Mouse (Mus musculus): Measurements from ENCODE around the gene Car14. TPM values are rescaled to one million over a fixed set of nuclear protein-coding genes. Genes with fewer than 3 reads are reported as not detected.
"Not testable (repeated sequence)": the region's sequence is repeated elsewhere in the genome, so short reads cannot be mapped to it uniquely, and the experiment has no call there.

Gene Car14
- polyA plus RNA-seq, 1 experiment from 2014 or later: 23.1 TPM

DNA sequence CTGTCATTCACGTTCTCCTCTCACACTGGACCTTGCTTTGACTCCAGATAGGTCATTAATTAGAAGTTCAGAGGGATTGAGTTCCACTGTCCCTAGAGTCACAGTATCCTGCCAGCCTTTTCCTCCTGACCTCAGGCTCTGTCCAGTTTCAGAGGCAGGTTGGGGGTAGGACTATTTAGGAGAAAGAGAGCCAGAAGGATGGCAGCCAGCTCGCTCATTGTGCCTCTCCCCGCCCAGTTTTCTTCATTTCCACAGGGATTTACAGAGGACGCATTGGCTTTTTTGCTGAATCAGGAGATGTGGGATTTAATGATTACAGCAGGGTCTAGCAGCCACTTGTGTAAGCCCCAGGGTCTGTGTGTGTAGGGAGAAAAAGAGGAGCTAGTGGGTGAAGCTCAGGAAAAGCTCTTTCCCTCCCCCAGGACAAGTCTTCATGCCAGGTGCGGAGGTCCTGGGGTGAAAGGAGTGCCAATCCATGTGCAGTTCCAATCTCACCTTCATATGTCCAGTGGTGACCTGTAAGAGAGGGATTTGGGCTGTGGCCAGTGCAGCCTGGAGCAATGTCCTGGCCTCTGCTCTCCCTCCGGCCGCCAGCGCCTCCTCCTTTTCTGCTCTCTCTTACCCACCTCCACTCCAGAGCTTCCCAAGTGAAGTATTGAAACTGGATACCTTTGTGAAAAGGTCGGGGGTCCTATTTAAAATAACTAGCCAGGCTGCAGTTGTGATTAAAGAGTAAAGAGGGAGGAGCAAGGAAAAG lies 2.7 kb downstream of the Car14 start:
- Histone ChIP-seq H3K36me3 (ENCODE audit: poor library complexity, severe bottlenecking) (peaks cover 12% of the 10 kb centered on the region), H3K27ac (no peak overlapping the region), H3K4me2 (peak overlapping the region; percentile 67; the same call in 1 of the 2 replicates), H3K27me3 (0 out of 2 replicates have a peak, but pooled peaks cover 3% of the 10 kb centered on the region), H3K9me3 (replicated peaks) (no peaks in the 10 kb centered on the region), H3K4me1 (peaks cover 32% of the 10 kb centered on the region), H3K9ac (no peak overlapping the region), H3K4me3 (no peak overlapping the region)
- no peak for ATAC-seq
- 68% methylated on average over 9 of the region's 9 CpGs for WGBS

DNA sequence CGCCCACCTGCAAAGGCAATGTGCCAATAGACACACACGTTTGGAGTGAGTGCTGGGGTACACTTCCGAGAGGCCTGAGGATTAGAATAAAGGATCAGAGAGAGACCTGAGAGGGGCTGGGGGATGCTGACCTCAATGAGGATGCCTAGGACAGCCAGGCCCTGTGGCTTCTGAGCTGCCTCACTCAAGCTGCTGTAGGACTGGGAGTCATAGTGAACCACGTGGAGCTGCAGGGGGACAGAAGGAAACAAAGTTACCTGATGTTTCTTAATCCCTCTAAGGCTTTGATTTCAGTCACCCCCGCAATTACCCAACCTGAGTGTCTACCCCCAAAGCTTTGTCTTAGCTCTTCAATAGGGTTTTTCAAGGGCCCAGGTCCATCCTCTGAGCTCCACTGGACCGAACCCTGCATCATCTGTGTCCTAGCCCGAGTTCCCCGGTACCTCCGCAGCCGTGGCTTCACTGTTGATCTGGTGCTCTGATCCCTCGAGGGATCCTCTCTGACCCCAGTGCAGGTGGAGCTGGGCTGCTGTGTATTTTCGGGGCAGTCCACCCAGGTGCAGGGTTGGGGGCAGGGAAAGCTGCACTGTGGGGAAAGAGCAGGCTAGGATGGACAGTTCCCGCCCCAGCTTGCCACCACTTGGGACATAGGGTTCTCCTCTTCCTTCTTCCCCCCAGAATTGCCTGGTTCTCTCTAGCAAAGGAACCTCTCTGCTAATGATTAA lies 4.5 kb downstream of the Car14 start:
- WGBS: 71% methylated on average over 13 of the region's 13 CpGs
- ATAC-seq: no peak
- Histone ChIP-seq H3K36me3 (ENCODE audit: poor library complexity, severe bottlenecking) (peaks cover 12% of the 10 kb centered on the region), H3K9ac (no peak overlapping the region), H3K4me1 (peaks cover 24% of the 10 kb centered on the region), H3K27me3 (0 out of 2 replicates have a peak, but pooled peaks cover 3% of the 10 kb centered on the region), H3K4me2 (no peak overlapping the region), H3K27ac (no peak overlapping the region), H3K9me3 (replicated peaks) (no peaks in the 10 kb centered on the region), H3K4me3 (no peak overlapping the region)

DNA sequence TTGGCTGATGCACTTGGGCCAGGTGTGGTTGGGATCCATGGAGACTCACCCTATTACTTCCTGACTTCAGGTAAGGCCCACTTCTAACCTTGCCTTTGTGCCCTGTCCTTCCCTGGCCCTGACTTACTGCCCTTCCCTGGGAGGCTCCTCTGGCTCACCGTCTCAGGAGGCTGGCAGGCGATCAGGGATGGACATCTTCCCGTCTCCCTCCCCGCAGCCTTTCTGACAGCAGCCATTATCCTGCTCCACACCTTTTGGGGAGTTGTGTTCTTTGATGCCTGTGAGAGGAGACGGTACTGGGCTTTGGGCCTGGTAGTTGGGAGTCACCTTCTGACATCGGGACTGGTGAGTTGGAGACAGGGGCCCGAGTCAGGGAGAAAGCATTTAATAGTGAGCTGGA lies 9.0 kb downstream of the Car14 start:
- H3K27ac ChIP-seq; ATAC-seq; H3K4me3 ChIP-seq; H3K9me3 ChIP-seq (replicated peaks); H3K9ac ChIP-seq: not testable (repeated sequence)
- H3K4me2 ChIP-seq: peak overlapping the region; percentile 93; the same call in 1 of the 2 replicates
- H3K27me3 ChIP-seq: peaks cover 10% of the 10 kb centered on the region; the same call in 1 of the 2 replicates
- whole genome bisulfite sequencing: 89% methylated on average over 7 of the region's 7 CpGs
- peaks cover 24% of the 10 kb centered on the region for H3K4me1 ChIP-seq
- H3K36me3 ChIP-seq (ENCODE audit: poor library complexity, severe bottlenecking): peaks cover 12% of the 10 kb centered on the region

DNA sequence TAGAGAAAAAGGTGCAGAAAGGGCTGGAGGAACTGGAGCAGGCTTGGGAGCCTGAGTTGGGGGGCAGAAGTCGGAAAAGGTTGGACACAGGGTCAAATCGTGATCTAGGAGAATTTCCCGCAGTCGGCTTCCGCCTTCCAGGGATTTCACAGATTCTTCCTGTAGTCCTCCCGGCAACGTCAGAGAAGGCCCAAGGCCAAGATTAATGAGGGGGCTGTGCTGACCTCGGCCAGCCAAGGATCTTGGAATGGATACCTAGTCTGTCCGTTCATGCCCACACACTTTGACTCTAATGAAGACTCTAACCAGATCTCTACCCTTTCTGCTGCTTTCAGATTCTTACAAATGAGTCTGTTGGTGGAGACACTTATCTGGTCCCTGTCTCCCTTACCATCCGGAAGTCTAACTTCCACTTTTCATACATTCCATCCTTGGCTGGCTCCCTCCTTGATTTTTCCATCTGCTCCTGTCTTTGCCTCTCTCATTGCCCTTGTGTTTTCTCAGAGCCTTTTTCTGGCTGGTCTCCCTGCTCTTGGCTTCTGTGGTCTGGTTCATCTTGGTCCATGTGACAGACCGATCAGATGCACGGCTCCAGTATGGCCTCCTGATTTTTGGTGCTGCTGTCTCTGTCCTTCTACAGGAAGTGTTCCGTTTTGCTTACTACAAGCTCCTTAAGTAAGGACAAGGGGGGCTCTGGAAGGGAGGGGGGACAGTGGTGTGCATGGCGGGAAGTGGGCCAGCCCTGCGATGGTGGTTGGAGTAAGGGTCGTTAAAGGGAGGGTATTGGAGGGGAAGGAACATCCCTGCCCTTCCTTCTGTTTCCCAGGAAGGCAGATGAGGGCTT lies 10.0 kb downstream of the Car14 start:
- Histone ChIP-seq H3K9me3 (replicated peaks) (no peaks in the 10 kb centered on the region), H3K27ac (peak overlapping the region; percentile 10; the same call in 1 of the 2 replicates), H3K36me3 (ENCODE audit: poor library complexity, severe bottlenecking) (peaks cover 12% of the 10 kb centered on the region), H3K4me2 (peak overlapping the region; percentile 93), H3K27me3 (peaks cover 10% of the 10 kb centered on the region; the same call in 1 of the 2 replicates), H3K9ac (peak overlapping the region; percentile 80), H3K4me3 (peak overlapping the region; percentile 69), H3K4me1 (peaks cover 24% of the 10 kb centered on the region)
- no peak for ATAC-seq
- WGBS: 18% methylated on average over 16 of the region's 16 CpGs

DNA sequence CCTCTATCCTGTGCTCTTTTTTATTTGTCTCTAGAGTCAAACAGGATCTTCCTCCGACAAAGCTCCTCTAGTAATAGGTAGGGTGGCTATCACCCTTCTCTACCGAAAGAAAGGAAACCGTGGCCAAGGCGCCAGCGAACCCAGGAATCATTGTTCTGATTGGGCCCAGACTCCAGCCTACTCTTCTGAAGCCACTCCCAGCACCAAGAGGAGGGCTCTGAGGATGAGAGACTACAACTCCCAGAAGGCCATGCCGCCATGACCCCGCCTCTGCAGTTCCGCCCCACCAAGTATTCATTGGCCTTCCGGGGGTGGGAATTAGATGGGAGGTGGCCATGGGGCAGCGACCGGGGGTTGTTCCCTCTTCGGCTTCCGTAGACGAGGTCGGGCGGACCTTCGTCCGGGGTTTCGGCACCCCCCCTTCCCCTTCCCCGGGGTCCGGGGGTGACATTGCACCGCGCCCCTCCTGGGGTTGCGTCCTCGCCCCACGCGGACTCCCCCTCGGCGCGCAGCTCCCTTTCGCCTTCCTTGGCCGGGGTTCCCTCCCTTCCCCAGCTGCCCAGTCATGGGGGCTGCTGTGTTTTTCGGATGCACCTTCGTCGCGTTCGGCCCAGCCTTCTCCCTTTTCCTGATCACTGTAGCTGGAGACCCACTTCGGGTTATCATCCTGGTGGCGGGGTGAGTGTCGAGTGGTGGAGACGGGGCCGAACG lies 10.7 kb downstream of the Car14 start, which contains the start of gene Aph1a:
TSS of gene Aph1a (plus strand) at position 364 of the 711 bp plus-strand sequence.
- peak within 1 kb of the TSS; percentile 93 for H3K4me2 ChIP-seq
- peak within 1 kb of the TSS; percentile 74 for H3K27ac ChIP-seq
- peak within 1 kb of the TSS; percentile 69 for H3K4me3 ChIP-seq
- H3K9ac ChIP-seq: peak within 1 kb of the TSS; percentile 80
- WGBS: under 1% methylated on average over 25 of the region's 43 CpGs
- H3K9me3 ChIP-seq (replicated peaks): not testable (repeated sequence)
- H3K36me3 ChIP-seq (ENCODE audit: poor library complexity, severe bottlenecking): peaks cover 12% of the 10 kb centered on the region
- H3K27me3 ChIP-seq: peaks cover 10% of the 10 kb centered on the region; the same call in 1 of the 2 replicates
- H3K4me1 ChIP-seq: peaks cover 24% of the 10 kb centered on the region
- ATAC-seq: peak; percentile 99

DNA sequence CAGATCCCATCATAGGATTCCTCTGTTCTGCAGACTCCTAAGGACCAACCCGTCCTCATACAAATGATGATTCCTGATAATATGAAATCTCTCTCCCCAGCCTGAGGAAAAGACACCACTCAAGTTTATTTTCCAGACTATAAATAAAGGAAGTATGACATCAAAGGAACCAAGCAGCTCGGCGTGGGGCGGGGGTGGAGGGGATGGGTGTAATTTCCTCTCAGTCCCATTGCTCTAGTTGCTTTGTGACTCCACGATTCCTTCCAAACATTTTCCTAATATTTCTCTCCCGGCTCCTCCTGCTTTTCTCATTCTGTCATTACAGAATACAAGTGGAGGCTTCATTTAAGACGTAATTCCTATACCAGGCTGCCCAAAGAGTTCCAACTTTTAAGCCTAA lies 11.4 kb downstream of the Car14 start:
- WGBS: 27% methylated on average over 7 of the region's 7 CpGs
- Histone ChIP-seq H3K9ac (peak overlapping the region; percentile 80), H3K36me3 (ENCODE audit: poor library complexity, severe bottlenecking) (peaks cover 7% of the 10 kb centered on the region), H3K4me1 (peaks cover 24% of the 10 kb centered on the region), H3K27ac (peak overlapping the region; percentile 74), H3K4me2 (peak overlapping the region; percentile 93), H3K4me3 (peak overlapping the region; percentile 69), H3K9me3 (replicated peaks) (no peaks in the 10 kb centered on the region), H3K27me3 (peaks cover 10% of the 10 kb centered on the region; the same call in 1 of the 2 replicates)
- peak; percentile 4; the same call in 1 of the 2 replicates for ATAC-seq

DNA sequence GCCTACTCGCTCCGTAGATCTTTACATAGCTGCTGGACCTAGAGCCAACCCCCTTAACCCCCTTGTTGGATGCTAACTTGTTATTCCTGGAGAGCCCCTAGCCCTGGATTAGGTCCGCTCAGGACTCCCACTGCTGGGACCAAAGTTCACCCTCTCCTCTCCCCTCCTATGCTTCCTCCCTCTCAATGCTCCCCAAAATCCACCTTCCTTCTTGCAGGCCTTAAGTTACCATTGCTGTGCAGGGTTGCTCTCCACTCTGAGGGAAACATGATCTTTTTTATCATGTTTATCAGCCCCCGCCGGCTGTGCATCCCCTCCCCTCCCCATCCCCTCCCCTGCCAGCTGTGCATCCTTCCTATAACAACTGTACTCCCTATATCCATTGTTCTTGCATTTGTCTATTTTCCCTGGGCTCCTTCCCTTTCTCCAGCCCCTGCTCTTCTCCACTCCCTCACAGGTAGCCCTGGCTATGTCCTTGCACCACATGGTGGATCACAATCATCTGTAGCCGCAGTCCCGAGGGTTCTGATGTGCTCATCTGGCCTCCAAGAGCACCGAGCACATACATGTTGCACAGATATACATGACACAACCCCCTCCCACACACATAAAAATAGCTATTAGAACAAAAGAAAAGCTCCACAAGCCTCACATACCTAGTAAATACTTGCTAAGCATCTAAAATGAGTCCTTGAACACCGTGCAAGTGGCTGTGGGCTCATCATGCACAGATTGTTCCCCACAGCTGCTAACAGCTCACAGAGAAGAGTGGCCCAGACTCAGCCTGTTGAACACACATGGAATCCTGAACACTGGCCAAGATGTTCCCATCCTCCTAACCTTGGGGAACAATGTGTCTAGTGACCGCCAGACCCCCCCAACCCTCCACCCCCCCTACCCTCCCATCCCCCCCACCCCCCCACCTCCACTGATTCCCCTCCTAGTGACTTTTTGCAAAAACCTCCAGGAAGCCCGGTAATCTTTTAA lies 12.1 kb downstream of the Car14 start:
- peaks cover 10% of the 10 kb centered on the region; the same call in 1 of the 2 replicates for H3K27me3 ChIP-seq
- peaks cover 24% of the 10 kb centered on the region for H3K4me1 ChIP-seq
- no peak overlapping the region for H3K4me3 ChIP-seq
- ATAC-seq: no peak
- 48% methylated on average over 11 of the region's 11 CpGs for WGBS
- no peaks in the 10 kb centered on the region for H3K36me3 ChIP-seq (ENCODE audit: poor library complexity, severe bottlenecking)
- H3K9ac ChIP-seq: no peak overlapping the region
- H3K9me3 ChIP-seq (replicated peaks): no peaks in the 10 kb centered on the region
- 0 out of 2 replicates have a peak overlapping the region, but pooled peaks have one; percentile 21 for H3K27ac ChIP-seq
- no peak overlapping the region for H3K4me2 ChIP-seq

DNA sequence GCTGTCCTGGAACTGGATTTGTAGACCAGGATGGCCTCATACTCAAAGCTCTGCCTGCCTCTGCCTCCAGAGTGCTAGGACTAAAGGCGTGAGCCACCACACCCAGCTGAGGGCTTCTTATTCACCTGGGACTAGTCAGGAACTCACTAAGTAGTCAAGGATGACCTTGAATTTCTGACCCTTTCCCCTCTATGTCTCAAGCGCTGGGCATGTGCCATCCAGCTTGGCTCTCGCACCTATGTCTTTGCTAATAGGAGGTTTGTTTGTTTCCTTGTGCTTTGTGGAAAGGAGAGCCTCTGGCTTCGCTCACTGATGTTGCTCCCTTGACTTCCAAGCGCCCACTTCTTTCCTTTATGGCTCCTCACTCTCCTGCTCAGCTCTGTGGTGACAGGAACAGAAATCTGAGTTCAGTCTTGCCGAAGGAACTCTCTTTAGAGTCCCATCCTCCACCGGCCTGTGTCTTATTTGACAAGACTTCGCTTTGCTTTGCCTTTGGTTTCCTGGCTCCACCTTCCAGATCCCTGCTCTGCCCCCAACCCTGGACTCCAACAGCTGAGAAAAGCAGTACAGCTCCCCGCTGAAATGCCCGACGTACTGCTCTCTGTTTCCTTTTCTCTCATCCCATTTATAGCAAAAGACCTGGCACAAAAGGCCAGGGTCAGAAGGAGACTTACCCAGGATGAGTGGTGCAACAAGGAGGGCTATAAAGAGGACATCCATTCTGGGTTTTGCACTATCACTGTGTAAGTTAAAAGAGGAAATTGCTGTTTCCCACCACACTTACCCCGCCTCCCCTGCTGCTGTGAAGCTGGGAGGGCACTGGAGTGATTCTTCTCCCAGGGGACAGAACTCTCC lies 13.1 kb downstream of the Car14 start, which contains the start of gene BC028528:
TSS of gene BC028528 (minus strand) at position 795 of the 855 bp plus-strand sequence.
- no peak within 1 kb of the TSS for H3K4me3 ChIP-seq
- WGBS: 31% methylated on average over 12 of the region's 12 CpGs
- no peak for ATAC-seq

DNA sequence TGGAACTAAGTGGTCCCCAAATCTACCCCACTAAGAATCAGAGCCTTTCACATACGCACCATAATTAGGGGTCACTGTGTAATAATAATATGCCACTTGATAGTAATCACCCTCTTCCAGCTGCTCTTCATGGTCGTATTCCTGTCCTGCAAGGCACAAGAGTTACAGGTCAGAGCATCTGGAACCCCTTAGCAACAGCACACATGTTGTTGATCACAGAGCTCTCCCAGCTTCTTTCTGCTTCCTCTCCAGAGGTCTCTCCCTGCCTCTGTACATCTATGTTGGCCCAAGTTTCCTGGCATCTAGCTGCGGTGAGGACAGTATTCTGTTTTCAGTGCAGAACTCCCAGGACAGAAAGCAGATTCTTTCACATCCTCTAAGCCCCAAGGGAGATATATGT lies 14.8 kb downstream of the Car14 start:
- Histone ChIP-seq H3K27me3 (peaks cover 10% of the 10 kb centered on the region; the same call in 1 of the 2 replicates), H3K27ac (no peak overlapping the region), H3K4me1 (peaks cover 14% of the 10 kb centered on the region), H3K36me3 (ENCODE audit: poor library complexity, severe bottlenecking) (no peaks in the 10 kb centered on the region), H3K9ac (no peak overlapping the region), H3K4me2 (no peak overlapping the region), H3K9me3 (replicated peaks) (no peaks in the 10 kb centered on the region), H3K4me3 (no peak overlapping the region)
- 81% methylated on average over 3 of the region's 3 CpGs for whole genome bisulfite sequencing
- no peak for ATAC-seq

More for the DNA sequence above, 13.1 kb downstream of the Car14 start, which contains the start of gene BC028528:
- H3K9me3 ChIP-seq (replicated peaks): no peaks in the 10 kb centered on the region
- peaks cover 24% of the 10 kb centered on the region for H3K4me1 ChIP-seq
- H3K4me2 ChIP-seq: no peak within 1 kb of the TSS
- H3K27ac ChIP-seq: 0 out of 2 replicates have a peak within 1 kb of the TSS, but pooled peaks have one; percentile 21
- no peak within 1 kb of the TSS for H3K9ac ChIP-seq
- peaks cover 10% of the 10 kb centered on the region; the same call in 1 of the 2 replicates for H3K27me3 ChIP-seq
- no peaks in the 10 kb centered on the region for H3K36me3 ChIP-seq (ENCODE audit: poor library complexity, severe bottlenecking)

All from forebrain, embryonic 13.5 days (tissue).